Mouse (Mus musculus) retina, postnatal 1 day (tissue): ENCODE measurements around the gene Kansl3.

Source experiments
- DNase-seq: peaks from one replicate; pipeline ENCODE4 v3.0.0-alpha.2; 2012

Kansl3 gene

DNA sequence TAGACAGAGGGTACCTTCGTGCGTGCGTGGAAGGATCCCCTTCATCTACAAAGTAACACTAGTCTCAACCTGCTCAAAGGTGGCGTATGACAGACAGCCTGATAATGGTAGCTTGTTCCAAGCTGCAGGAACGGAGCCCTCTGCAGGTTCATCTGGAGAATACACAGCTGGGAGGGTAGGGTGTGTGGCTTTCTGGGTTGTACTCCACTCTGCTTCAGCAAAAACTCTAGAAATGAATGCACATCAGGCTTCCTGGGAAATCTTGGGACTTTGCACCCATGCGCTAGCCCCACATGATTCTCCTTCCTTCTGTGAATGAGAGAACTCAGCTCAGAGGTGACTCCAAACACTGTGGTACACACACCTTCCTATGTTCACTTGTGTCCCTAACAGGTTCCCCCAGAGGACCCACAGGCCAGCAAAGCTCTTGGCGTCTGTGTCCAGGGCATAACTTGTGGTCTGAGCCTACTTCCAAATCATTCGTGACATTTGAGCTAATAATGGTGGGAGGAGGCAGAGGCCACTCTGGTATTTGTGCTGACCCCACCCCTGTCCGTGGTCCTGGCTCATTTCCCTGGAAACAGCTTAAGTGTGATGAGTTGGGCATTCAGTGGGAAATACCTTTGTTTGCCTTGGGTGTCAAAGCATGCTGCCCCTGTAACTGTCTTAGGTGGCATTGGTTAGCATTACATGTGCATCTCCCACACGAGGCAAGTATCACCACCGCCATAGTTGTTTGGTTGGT is 47.0 kb downstream of the Kansl3 start:
- DNase-seq: no peak

- no peak for DNase-seq
Measured at GRCm38 (mm10) chr1:36321164-36321563, 47.8 kb downstream of the Kansl3 start.

GRCm38 (mm10) chr1:36315776-36316100 is 53.2 kb downstream of the Kansl3 start:
- DNase-seq: no peak

DNA sequence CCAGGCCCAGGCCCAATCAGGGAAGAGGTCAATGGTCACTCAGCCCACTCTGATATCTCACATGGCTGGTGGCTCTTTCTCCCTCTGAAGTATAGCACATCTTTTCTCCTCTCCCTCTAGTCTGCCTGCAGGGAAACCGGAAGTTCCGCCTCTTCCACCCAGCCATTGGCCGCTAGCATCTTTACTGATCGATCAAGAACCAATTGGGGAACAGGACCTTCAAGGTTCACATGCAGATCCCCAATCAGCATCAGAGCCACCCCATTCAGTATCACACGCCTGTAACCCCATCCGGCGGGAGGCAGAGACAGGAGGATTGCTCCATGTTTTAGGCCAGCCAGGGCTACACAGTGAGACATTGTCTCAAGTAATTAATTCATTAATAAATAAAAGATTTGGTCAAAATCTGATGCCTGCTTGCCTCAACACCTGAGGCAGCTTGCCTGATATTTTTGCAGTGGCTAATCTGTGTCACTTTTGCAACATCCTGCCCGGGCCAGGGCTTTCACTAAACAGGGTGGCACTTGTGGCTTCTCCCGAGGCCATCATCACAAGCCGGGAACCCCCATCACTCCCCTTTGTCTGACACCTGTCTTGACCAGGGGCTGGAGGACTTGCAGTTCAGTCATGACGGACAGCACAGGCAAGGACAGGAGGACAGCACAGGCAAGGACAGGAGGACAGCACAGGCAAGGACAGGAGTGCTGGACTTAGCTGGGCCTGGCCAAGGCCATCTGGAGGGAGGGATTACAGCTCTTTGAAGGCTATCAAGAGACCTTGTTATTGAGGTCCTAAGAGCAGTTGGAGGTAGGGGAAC is 53.8 kb downstream of the Kansl3 start:
- DNase-seq: peak; percentile 30

- DNase-seq: peak; percentile 89
Measured at GRCm38 (mm10) chr1:36309498-36309901, 59.5 kb downstream of the Kansl3 start.

GRCm38 (mm10) chr1:36308966-36309475 is 60.0 kb downstream of the Kansl3 start:
- no peak for DNase-seq

DNA sequence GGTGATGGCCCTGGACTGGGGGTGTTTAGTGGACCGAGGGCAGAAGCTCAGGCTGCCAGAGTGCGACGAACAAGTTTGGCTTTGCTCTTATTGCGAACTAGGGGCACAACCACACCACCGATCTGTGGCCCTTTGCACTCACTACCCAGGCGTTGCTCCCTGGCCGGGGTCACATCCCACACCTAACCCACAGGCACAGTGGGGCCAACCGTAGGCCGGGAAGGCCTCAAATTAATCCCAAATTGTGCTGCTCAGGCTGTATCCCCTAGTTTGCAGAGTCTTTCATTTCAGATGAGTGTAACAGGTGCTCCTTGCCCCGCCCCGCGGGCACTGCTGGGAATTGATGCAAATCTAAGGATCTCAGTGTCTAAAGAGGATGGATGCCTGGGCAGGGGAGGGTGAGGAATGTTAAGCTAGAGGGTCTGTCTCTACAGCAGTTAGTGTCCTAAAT is 60.5 kb downstream of the Kansl3 start:
- peak; percentile 48 for DNase-seq

GRCm38 (mm10) chr1:36307495-36308280 is 61.3 kb downstream of the Kansl3 start, which contains the start of gene Arid5a:
Gene Arid5a (plus strand): TSS chr1:36307733.
- peak; percentile 97 for DNase-seq

GRCm38 (mm10) chr1:36307121-36307494 is 61.9 kb downstream of the Kansl3 start:
- no peak for DNase-seq

- DNase-seq: no peak
Measured at GRCm38 (mm10) chr1:36306120-36306519, 62.9 kb downstream of the Kansl3 start.

DNA sequence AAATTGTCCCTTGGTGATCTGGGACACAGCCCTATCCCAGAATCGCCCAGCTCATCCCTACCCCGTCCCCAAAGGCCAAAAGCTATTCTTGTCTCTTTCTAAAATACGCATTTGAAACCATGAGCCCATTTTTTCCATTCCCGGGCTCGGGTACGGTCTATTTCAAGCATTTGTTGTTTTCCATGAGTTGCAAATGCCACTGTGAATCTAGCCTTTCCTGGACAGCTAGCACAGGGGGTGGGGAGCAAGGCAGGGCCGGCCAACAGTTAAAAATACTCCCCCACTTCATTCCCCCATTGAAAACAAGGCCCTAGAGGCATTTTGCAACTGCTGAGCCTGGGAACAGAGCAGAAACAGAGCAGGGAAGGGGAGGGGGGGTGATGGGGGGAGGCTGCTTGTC is 64.2 kb downstream of the Kansl3 start:
- DNase-seq: no peak

GRCm38 (mm10) chr1:36303381-36304320 is 65.3 kb downstream of the Kansl3 start:
- DNase-seq: peak; percentile 86

DNA sequence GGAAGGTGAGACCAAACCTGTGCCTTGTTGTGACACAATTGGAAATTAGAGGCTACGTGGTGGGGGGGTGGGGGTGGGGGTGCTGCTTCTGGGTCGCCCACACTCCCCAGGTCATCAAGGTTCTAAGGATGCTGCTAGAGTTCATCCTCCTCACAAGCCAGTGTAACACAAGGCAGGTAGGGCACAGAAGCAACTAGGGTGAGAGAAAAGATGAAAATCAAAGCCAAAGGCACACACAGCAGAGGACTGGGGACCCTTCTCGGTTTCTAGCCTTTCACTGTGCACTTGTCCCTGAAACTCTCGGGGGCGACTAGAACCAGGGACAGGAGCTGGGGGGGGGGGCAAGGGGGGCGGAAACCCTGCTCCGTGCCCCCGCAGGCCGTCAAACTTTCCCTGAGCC is 66.0 kb downstream of the Kansl3 start:
- no peak for DNase-seq

GRCm38 (mm10) chr1:36302273-36302672 is 66.7 kb downstream of the Kansl3 start:
- no peak for DNase-seq

DNA sequence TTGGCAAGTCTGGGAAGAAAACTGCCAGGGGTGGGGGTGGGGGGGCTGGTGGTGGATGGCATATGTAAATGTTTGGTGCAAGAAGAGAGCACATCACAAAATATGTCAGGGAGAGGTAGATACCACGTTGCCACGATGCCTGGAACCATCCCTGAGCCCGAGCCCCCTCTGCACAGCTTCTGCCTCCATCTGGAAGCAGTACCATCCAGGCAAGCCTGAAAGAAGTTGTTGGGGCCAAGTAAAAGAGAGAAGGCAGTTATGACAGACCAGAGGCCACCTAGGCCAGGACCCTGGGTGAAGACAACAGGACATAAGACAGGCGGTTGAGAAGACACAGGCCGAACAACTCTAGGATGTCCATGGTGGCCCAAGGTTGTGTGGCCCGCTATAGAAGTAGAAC is 68.5 kb downstream of the Kansl3 start:
- DNase-seq: no peak

DNA sequence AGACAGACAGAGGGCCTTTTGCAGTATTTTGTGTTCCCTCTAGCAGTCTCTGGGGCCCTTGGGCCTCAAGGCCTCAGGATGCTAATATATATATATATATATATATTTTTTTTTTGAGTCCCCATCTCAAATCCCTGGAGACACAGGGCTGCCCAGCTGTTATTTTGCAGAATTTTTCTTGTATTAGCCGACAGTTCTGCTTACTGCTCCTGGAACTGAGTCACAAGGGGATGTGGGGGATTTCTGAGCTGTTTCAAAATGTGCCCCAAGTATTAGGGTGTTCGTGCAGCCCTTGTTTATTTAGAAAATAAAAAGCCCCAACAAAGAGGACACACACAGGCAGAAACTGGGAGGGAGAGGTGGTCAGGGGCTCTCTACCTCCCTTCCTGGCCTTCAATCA is 69.3 kb downstream of the Kansl3 start:
- DNase-seq: no peak

DNA sequence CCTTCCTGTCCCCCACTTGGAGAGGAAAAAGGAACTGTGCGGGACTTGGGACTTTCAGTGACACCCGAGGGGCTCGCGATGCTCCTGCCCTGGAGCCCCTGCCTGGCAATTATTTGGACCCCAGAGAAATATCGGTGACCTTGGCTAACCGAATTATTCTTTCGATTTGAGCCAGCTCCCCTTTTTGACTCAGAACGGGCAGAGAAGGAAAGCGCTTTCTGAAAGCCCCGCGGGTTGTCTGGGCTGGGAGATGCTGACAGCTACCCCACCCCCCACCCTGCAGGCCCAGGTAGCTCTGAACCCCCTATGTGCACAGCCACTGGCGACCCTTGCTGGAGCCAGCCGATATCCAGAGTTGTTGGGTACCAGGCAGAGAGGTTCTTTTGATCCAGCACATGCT is 69.9 kb downstream of the Kansl3 start:
- DNase-seq: no peak

DNA sequence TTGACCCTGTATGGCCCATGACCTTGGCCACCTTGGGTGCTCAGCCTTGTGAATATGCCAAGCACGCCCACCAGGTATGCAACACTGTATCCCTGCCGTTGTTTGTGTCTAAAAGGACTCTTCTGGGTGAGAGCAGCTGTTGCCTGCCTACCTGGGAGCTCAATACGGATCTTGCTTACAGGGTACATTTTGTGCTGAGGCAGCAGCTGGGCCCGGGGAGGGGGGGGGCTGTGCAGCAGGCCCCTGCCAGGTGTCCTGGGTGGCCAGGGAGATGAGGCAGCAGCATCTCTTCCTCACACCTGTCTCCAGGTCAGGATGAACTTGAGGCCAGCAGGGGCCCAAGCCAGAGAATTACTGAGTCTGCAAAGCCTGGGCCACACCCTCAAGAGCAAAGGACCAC is 70.9 kb downstream of the Kansl3 start:
- DNase-seq: no peak

GRCm38 (mm10) chr1:36296466-36297149 is 72.4 kb downstream of the Kansl3 start:
- DNase-seq: no peak

GRCm38 (mm10) chr1:36294402-36294801 is 74.6 kb downstream of the Kansl3 start:
- DNase-seq: no peak

DNA sequence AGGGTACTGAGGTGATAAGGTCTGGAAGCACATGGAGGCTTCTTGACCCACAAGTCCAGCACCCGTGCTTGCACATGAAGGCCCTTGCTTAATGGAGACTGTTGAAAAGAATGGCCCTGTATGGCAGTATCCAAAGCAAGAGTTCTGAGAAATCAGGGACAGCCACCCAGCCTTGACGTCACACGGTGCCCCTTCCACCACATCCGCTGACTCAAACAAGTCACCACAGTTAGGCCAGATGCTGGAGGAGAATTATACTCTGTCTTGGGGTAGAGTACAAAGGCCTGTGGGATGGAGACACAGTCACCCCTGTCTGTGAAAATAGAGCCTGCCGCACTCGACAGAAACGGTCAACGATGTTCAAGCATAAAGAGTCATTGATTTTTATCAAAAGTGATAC is 75.5 kb downstream of the Kansl3 start:
- no peak for DNase-seq
